Mouse (Mus musculus): ENCODE results near the gene Alk.

Alk gene

DNA sequence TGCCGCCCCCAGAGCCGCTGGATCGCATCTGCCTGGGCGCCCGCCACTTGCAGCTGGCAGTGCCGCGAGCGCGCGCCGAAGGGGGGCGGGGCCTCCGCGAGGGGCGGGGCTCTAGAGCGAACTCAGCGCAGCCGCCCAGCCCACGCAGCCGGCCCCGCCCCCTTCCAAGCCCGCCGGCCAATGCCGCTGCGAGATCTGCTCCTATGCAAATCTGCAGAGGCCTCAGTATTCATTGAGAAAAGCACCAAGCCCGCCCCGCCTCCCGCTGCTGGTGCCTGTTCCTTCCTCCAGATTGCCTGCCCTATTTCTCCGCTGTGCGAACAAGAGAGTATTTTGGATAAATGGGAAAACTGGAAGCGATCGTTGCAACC, at the start of gene Alk:
TSS of gene Alk (minus strand) at position 18 of the 371 bp plus-strand sequence.
- peak; percentile 69 to 81 for DNase-seq

DNA sequence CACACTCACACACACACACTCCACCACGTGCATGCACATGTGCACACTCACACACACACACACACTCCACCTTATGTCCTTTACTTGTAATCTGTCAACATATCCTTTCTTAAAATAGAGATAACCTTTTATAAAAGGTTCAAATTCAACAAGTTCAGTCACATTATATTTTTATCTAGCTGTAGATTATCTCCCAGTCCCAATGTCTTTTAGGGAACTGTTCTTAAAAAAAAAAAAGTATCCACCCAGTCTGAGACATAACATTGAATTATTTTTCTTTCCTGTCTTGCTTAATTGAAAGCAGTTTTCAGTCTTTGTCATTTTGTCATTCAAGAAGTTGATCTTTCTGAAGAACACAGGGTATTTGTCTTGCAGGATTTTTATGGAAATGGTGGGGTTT, 48.4 kb upstream of the Alk start:
- DNase-seq: no peak

DNA sequence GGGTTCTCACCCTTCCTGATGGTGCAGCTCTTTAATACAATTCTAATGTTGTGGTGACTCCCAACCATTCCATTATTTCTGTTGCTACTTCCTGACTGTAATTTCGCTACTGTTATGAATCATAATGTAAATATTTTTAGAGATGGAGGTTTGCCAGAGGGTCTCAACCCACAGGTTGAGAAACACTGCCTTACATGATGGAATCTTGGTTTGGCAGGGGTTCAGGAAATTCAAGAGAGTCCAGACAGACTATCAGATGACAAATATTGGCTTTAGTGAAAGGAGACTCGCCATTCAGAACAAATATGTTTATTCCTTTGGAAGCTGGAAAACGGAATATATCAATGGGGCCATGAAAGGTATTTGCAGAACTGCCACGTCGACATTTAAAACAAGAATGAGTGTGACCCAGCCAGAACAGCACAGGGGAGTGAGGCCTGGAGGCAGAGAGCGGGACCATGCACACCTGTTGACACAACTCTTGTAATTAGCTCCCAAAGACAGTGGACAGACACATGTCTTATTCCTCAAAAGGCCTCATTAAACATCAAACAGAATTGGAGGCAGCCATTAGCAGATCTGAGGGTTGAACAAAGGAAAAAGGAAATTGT, 44.3 kb upstream of the Alk start:
- DNase-seq: no peak

DNA sequence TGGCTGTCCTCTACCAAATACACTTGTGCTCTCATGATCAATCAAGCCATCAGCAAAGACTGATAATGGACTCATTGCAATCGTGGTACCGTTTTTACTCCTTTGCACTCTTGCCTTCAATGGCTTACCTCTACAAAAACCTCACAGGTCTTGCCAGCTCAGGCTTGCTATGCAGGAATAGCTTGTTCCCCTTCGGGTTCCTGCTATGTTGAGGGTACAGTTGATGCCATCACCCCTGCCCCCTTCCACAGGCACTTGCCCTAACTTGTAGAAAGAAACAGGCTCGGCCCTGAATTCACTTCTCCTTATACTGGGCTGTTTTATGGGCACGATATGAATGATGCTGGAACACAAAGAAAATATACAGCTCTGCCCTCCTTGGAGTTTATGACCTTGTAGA, 41.7 kb upstream of the Alk start:
- no peak for DNase-seq

DNA sequence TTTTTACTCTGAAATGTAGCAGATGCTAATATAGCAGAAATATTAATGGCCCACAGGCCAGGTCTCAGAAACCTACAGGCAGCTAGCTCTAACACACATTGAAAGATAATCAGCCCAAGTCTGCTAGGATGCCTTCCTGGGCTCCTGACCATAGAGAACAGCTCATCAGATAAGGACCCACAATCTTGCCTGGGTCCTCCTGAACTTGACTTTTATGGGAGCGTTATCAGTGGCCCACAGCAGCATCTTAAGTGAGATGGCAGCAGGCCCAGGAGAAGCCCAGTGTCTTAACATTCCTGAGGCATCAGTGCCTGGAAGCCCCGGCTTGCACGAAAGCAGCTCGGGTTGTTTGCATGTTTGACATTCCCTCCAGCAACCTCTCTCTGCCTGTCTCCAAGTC, 35.7 kb upstream of the Alk start:
- DNase-seq: no peak

DNA sequence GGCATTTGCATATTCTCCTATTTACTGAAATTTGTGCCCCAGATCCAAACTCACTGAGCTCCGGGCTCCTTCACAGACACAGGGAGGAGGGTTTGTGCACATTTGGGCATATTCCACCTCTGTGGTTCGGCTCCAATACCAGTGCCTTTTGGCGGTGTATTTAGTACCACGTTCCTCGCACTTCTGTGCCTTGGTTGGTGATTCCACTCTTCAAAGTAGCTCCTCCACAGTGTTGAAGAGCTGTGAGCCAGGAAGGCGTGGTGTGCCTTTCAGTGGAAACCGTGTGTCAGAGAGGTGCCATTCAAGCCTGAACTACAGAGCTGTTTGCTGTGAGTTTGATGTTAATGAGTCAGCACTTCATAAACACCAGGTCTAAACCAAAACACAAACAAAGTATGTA, 35.0 kb upstream of the Alk start:
- DNase-seq: no peak

DNA sequence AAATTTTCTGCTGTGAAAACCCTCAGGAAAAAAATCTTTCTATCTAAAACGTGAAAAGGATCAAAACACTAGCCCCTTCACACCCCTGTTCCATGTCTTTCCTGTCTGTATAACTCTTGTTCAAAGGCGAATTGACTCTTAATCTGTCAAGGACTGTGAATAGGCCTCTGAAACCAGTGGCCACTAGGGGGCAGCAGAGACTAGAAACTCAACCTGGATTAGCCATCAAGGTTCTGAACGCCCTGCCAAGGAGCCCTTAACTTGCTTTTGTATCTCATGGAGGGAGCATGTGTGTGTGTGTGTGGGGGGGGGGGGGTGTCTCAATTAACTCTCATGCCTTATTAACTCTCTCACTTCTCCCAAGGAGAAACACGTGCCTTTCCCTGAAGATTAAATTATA, 1.8 kb upstream of the Alk start:
- peak; percentile 85 to 90 for DNase-seq

DNA sequence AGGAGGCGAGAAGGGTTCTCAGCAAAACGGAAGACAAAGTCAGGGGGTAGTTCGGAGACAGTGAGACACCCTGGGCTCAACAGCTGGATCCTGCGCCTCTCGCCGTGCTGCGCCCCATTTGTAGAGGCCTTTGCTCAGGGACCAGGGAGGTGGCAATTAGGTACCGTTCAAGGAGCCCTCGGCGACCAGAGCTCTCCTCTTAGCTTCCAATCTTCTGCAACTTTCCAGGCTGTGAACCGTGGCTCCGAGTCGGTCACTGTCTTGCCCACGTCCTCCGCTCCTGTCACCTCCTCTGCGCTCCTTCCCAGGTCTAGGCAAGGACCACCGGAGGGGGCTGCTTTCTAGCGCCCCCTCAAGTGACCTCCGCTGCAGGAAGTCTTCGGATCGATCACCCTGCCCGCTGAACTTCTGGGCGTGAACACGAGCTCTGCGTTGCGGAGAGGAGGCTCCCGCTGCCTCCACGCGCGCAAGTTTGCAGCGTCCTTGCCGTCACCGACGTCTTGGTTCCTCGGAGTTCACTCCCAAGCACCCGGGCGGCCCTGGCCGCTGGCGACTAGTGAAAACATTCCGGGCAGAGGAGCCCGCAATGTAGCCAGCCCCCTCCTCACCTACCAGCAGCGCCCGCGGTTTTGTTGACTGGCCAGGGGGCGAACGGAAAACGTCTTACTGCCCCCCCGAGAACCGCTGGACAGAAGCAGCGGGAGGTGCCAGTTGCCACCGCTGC, 379 bp downstream of the Alk start:
- peak; percentile 10 to 12 for DNase-seq

DNA sequence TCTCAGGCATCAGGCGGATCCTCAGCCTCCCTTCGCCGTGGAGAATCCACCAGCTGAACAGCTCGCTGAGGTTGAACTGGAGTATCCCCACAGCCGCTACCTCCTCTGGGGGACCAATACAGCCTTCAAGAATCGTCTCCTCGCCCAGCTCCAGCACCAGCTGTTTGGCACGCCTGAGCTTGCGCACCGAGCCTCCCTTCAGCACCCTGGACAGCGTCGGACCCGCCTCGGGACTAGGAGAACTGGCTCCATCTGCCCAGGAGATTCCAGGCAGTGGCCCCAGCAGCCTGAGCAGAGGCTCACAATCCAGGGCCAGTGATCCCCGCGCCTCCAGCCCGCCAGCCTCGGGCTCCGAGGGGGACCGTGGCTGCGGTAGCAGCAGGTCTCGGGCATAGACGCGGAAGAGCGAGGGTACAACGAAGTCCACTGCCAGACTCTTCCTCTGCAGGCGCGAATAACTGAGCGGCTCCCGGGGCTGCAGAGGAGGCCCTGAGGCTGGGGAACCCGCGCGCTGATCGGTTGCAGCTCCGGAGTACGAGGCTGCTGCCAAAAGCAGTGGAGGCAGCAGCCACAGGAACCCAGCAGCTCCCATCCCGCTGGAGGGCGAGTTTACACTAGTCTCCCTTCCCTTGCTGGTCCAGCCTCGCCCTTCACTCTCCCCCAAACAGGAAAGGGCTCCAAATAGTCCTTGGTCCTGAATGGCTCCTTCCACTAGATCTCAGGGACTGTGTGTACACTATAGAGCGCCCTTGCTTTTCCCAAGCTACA, 1.1 kb downstream of the Alk start:
- peak; percentile 21 for DNase-seq

DNA sequence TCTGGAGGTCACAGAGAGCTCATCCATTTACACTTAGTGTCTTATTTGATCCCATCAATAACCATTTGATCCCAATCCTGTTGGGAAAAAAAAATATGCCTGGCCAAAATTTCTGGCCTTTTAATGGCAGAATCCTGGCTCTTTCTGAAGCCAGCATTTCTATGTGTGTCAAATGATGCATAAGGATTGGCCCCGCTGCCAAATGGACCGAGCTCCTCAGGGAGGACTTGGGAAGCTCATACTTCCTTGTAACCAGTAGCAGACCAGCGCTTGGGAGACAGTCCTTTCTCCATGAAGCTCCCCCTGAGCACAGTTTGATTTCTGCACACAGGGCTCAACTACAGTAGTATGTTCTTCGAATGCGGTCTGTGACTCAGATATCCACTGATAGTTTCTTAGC, 3.6 kb downstream of the Alk start:
- no peak for DNase-seq

DNA sequence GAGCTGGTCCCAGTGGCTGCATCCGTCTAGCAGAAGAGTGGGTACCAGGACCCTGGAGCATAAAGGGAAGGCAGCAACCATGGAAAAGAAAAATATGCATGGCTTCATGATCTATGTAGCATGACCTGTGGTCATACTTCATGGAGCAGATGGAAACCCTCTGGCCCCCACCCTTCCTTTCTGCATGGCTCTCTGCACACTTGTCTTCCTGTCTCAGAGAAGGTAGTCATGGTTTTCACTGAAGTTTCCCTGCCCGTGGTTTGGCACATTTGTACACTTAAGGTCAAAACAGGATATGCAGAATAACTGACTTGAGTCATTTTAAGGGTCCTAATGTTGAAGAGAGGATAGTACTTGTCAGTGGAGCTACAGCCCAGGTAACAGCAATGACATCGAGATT, 16.8 kb downstream of the Alk start:
- DNase-seq: no peak

DNA sequence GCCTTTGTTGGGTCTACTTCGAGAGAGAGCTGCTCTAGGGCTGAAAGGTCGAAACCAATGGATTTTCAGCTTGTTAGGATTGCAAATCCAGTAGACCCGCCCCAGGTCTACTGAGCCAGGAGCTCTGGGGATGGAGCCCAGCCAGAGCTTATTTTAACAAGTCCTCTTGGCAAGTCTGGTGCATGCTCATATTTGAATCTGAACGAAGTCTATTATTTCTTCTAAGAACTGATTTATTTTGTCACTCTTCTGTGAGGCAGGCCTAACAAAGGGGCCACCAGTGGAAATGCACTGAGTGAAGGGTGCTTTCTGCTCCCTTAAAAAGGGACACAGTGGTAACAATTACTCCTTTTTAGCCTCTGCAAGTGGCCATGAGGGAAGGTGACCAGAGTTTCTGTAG, 24.3 kb downstream of the Alk start:
- no peak for DNase-seq

DNA sequence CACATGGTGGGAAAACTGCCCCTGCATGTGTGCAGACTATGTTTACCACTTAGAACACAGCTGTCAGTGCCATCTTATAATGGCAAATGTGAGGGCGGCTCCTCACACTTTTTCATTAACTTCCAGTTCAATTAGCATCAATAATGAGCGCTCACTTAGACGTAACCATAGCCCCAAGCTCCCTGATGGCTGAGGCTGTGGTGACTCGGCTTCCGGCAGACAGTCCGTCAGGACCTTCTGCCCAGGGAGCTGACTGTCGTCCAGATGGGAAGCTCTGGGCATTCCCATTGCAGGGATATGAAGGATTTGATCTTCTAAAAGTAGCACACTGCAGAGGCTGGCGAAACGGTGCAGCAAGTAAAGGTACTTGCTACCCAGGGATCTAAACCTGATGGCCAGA, 25.1 kb downstream of the Alk start:
- no peak for DNase-seq

DNA sequence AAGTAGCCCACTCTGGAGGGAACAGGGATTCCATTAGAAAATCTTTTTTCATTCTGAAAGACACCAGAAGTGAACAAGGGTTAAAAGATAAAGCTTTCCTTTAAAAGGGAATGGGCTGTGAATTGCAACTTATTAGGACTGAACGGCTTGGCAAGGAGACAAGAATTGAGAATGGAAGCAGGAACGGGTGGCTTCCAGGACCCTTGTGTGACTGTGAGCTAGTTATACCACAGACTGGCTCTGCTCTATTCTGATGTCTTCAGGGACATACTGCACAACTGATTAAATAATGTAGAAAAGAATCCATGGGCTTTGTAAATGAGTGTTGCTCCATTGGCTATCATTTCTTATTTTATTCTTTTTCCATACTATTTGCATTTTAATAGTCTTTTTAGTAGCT, 33.0 kb downstream of the Alk start:
- no peak for DNase-seq

DNA sequence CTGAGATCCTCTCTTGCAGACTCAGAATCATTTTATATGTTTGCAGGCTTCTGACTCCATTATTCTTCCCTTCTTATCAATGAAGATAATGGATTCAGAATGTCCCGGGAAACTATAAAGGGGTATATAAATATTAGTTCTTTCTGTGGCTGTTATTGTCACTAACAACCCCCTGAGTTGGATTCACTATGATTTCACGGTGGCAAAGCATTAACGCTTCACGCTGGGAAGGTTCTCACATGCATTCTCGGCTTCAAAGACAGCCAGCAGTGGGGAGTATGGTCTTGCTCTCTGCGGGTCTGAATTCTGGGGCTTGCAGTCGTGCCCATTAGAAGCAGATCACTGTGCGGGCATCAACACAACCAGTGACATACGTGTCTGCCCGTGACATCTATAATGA, 34.9 kb downstream of the Alk start:
- no peak for DNase-seq

DNA sequence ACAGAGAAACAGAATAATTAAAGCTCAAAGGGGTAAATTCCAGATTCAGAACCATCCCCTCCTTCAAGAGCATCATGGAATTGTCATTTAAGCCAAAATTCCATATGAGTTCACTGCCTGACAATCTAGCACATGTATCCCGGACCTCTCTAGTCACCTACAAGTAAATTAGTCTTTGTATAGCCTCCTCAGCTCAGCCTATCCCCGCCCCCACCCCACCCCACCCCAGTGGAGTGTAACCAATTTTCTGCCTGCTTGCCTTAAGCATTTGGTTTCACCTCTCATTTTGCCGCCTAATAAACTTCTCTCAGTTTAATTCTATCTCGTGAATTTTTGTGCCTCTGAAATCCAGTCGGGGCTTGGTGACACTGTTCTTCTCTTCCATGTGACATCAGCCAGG, 41.0 kb downstream of the Alk start:
- no peak for DNase-seq

DNA sequence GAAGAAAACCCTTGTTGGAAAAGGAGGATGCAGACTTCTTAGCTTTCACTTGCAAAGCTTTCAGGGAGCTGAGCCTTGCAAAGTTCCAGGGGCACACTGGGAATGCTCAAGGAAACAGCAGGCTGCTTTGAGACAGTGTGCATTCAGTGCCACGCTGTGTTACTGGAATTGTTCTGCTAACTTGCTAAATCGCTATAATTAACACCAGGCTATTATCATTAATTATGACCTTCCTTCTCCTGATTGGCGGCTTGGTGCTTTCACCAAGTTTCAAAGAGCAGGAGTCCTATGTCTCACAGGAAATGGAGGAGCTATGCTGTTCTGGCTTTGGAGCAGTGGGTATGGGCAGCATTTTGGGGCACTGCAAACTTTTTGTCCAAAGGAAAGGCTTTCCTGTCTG, 43.0 kb downstream of the Alk start:
- DNase-seq: no peak

DNA sequence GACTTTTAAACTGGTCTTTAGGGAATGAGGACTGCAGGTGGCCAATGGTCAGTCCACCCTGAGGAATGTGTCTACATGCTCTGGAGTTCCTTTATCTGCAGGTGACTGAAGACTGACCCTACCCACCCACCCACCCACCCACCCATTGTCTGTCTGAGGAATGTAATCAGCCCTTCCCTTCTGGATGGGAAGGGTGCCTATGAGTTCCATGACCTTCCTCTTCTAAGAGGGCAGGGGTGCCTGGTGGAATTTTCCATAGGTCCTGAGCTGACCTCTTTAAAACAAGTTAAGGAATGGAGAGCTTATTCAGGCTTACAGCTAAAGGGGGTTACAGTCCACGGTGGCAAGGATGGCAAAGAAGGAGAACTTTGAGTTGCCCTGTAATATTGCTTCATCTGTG, 43.7 kb downstream of the Alk start:
- DNase-seq: no peak

DNA sequence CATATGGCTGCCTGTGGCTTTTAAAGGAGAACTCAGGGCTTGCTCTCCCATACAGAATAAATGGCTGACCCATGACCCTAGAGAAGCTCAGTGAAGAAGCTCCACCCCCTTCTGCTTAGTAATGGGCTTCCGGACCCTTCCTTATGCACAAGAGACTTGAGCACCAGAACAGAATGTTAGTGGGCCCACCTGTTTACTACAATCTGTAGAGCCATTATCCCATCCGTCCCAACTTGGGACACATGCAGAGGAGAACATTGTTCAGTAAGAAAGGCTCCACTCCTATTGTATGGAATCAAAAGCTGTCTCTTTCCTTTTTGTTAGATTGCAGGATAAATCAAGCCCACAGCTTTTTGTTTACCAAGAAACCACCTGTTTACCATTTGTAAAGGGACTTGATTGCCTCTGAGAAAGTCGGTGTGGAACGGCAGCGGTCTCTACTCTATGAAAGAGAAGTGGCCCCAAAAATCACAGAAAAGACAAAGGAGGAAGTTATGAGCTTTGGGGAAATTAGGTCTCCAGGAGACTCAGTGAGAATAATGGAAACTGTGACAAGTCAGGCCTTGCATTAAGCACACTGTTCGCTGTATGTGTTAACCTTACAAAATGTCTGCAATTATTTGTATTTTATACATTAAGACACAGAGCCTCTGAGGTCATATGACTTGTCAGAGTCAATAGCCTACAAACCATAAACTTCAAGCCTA, 47.2 kb downstream of the Alk start:
- DNase-seq: no peak

DNA sequence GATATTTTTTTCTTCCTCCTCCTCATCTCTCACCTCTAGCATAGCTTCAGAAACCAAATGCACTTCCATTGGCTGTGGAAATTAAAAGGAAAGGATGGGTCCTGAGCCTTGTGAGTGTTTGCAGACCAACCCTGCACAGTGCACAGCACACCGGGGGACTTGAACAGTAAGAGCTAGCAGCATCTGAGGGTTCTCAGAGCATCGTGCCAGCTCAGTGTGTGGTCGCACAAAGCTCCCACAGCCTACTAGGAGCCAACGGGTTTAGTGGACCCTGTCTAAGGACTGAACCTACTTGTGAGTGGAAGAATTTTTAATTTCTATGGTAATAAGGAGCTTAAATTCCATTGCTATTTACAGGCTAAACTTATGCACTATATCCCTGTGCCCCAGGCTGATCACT, 58.2 kb downstream of the Alk start:
- DNase-seq: no peak

DNA sequence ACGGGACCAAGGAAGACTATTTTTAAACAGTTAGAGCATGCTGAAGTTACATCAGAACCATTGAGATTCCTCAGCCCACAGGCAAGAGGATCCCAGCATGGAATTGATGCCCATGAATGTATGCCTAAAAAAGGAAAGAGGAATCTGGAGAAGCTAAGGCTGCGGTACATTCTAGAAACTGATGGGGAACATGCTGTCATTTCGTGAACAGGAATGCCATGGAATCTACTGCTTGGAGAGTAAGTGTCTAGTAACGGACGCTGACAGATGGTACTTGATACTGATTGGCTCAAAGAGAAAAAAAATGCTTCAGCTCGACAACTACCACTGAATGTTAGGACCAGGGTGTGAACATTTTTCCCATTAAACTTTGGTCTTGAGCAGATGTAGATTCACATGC, 69.1 kb downstream of the Alk start:
- DNase-seq: no peak

DNA sequence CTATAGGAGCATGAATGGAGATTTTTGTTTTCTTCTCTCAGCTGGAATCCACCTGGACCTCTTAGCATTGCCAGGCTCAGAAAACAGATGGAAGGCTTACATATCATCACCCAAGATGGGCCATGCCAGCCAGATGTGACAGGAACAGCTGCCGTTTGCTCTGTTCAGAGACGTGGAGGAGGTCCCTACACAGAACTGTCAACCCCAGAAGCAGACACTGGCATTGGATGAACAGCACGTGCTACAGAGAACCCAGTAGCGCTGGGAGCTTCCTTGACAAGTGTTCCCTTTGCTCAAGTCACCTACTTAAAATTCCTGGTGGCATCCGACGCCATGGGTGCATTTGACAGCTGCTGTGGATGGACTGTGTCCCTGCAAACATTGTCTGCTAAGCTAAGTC, 72.2 kb downstream of the Alk start:
- no peak for DNase-seq

DNA sequence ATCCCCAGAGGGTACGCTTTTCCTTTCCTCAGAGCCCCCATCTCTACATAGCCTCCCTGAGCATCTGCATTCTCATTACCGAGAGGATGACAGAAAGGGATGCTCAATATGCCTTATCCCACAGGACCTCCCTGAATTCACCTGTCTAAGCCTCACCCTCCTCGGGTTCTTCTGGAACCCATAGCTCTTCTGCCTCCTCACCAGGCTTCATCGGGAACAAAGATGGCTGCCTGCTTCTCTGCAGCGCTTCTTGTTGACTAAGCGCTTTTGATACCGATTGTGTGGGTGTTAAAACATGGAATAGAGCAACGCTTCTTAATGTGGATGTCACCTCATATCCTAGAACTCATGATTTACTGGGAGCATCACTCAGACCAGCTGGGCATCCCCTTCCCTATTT, 75.9 kb downstream of the Alk start:
- DNase-seq: no peak

DNA sequence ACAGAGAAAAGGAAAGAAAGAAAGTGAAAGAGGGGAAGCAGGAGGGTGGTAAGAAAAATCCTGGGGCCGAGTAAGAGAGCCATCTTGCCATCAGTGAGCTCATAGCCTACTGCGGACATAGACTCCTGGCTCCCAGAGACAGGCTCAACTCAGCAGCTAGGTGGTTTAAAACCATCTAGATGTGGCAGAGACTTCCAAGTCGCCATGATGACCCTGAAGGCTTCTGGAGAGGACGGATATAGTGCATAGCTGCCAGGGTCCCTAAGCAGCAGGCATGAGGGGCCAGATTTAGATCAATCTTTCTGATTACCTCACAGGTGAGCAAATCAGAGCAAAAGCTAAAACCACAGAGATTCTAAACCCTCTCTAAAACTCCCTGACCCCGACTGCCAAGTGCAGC, 76.9 kb downstream of the Alk start:
- DNase-seq: no peak

Data from cerebellum, postnatal 36 days (tissue).